Mouse (Mus musculus) embryonic facial prominence, embryonic 14.5 days (tissue): Measurements from ENCODE around the gene Gm3045. TPM values are rescaled to one million over a fixed set of nuclear protein-coding genes. Genes with fewer than 3 reads are reported as not detected.

ENCODE experiments used
- ATAC-seq: fragments of 200-750 bp; cut with Nextera tagmentation; 2 replicates; pipeline ENCODE4 v1.8.0; 2017; ENCODE audit warnings: low read depth, moderate number of reproducible peaks, moderate TSS enrichment
- DNase-seq: peaks from one replicate; pipeline ENCODE4 v3.0.0-alpha.2; 2015; ENCODE audit warnings: low spot score
- H3K27ac ChIP-seq: fragments of 300-500 bp; sonication (generic); replicated peaks from 2 replicates; pipeline ENCODE4 v1.5.1; 2014; ENCODE audit warnings: low read depth, mild to moderate bottlenecking, low read length, moderate library complexity
- H3K27me3 ChIP-seq: fragments of 300-500 bp; sonication (generic); replicated peaks from 2 replicates; pipeline ENCODE4 v1.6.1; 2014; ENCODE audit warnings: low read length; ENCODE audit not compliant: control insufficient read depth, insufficient read depth
- H3K36me3 ChIP-seq: fragments of 300-500 bp; sonication (generic); 2 replicates; pipeline ENCODE4 v1.6.1; 2014; ENCODE audit warnings: low read length, mixed read lengths; ENCODE audit not compliant: control insufficient read depth, insufficient read depth
- H3K4me1 ChIP-seq: fragments of 300-500 bp; sonication (generic); 2 replicates; pipeline ENCODE4 v1.6.1; 2014; ENCODE audit warnings: antibody characterized with exemption, low read length; ENCODE audit not compliant: control insufficient read depth, insufficient read depth
- H3K4me2 ChIP-seq: fragments of 300-500 bp; sonication (generic); 2 replicates; pipeline ENCODE4 v1.6.1; 2014; ENCODE audit warnings: low read depth, mild to moderate bottlenecking, low read length, moderate library complexity, mixed read lengths
- H3K4me3 ChIP-seq: fragments of 300-500 bp; sonication (generic); 2 replicates; pipeline ENCODE4 v1.5.1; 2014; ENCODE audit warnings: low read depth, mild to moderate bottlenecking, low read length
- H3K9ac ChIP-seq: fragments of 300-500 bp; sonication (generic); 2 replicates; pipeline ENCODE4 v1.6.1; 2014; ENCODE audit warnings: low read depth, mild to moderate bottlenecking, low read length, moderate library complexity, mixed read lengths
- H3K9me3 ChIP-seq: fragments of 300-500 bp; sonication (generic); 2 replicates; pipeline ENCODE4 v1.6.1; 2016; ENCODE audit warnings: low read length; ENCODE audit not compliant: control insufficient read depth
- WGBS: fragments of 180-500 bp; shearing (Covaris S2); extraction: QIAGEN DNeasy Blood & Tissue Kit; methylation state at CpG from one replicate; pipeline ENCODE4 v1.1.7; 2014; 5-methylcytosine and 5-hydroxymethylcytosine counted together
- polyA plus RNA-seq: library from polyadenylated mRNA; unstranded; fragments of >200 nt; fragmentation: Nextera tagmentation; extraction: Ambion mirVana; gene quantifications from 2 replicates; pipeline ENCODE4 v1.2.1, GENCODE M21; 2014

Gm3045 gene
- polyA plus RNA-seq, 1 experiment from 2014 or later = not detected

DNA sequence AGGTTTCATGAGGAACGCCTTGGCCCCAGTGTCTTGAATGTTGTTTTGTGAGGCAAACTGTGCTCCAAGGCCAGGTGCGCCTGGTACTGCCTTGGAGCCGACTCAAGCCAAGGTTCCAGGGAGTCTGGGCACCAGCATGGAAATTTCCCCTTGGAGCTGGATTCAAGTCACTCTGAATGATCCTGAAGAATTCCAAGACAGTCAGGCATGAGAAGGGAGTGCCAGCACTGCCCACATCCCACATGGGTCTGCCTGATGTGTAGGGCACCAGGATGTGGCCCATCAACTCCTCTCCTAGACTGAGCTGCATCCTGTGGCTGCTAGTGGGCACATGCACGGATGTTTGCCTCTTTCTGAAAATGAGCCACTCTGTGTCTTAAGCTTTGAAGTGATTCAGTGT is 42.1 kb downstream of the Gm3045 start:
- H3K27me3 ChIP-seq = no peaks in the 10 kb centered on the region
- 87% methylated on average over 4 of the region's 4 CpGs for WGBS
- H3K4me1 ChIP-seq = no peaks in the 10 kb centered on the region
- H3K4me3 ChIP-seq = no peak overlapping the region
- DNase-seq (no peak), ATAC-seq (no peak)
- no peak overlapping the region for H3K27ac ChIP-seq
- no peaks in the 10 kb centered on the region for H3K9me3 ChIP-seq
- no peak overlapping the region for H3K4me2 ChIP-seq
- H3K36me3 ChIP-seq = no peaks in the 10 kb centered on the region
- H3K9ac ChIP-seq = no peak overlapping the region

DNA sequence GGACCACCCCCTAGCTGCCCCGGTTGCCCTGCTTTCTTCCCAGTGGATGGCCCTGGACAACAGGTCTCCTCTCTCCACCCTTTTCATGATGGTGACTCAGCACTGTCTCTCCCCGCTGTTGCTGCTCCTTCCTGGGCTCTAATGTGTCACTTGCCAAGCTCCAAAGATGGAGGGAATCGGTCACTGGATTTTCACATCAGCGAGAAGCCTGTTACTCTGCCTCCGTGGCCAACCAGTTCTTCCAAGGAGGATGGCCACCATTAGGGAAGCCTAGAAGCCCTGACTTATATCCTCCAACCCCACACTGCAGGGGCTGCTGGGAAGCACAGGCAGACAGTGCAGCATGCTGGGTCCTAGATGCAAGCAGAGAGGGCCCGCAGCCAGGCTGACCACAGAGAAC is 44.8 kb downstream of the Gm3045 start:
- Histone ChIP-seq H3K27me3 (no peaks in the 10 kb centered on the region), H3K4me2 (no peak overlapping the region), H3K9me3 (no peaks in the 10 kb centered on the region), H3K27ac (no peak overlapping the region), H3K4me1 (no peaks in the 10 kb centered on the region), H3K4me3 (no peak overlapping the region), H3K9ac (no peak overlapping the region), H3K36me3 (no peaks in the 10 kb centered on the region)
- no peak for ATAC-seq
- 80% methylated on average over 6 of the region's 6 CpGs for whole genome bisulfite sequencing
- no peak for DNase-seq

DNA sequence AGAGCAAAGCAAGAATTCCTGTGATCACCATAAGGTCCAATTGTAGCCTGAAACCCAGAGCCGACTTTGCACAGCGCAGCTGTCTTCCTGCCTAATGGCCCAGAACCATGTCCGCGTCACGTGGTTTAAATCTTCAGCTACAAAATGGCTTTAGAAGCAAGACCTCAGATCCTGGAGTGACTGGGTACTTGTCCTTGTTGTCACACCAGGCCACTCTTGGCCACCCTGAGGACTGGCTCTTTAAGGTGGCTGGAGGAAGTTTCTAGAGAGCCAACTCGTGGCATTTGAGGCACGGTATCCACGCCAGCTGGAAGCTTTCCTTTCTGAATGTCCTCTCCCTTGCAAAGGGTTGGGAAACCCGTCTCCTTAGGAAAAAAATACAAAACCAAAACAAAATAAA is 45.6 kb downstream of the Gm3045 start:
- Histone ChIP-seq H3K9ac (no peak overlapping the region), H3K4me3 (no peak overlapping the region), H3K36me3 (no peaks in the 10 kb centered on the region), H3K27ac (no peak overlapping the region), H3K27me3 (no peaks in the 10 kb centered on the region), H3K9me3 (no peaks in the 10 kb centered on the region), H3K4me1 (0 out of 2 replicates have a peak, but pooled peaks cover 2% of the 10 kb centered on the region), H3K4me2 (no peak overlapping the region)
- DNase-seq = peak; percentile 37
- 56% methylated on average over 9 of the region's 9 CpGs for WGBS
- no peak for ATAC-seq

DNA sequence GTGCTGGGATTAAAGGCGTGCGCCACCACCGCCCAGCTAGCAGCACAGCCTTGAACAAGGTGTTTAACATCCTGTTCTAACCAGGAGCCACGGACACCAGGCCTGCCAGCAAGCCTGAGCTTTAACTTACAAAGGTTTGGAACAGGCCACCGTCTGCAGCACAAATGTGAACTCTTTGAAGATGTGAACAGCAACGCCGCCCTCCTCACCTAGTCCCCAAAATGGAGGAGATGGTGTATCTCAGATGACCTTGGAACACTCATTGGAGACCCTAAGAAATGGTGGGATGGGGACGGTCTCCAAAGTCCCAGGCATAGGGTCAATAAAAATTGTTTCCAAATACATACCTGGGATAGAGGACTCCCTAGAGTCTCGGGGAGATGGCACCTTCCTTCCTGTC is 46.3 kb downstream of the Gm3045 start:
- DNase-seq (no peak), ATAC-seq (no peak)
- Histone ChIP-seq H3K4me2 (no peak overlapping the region), H3K9me3 (no peaks in the 10 kb centered on the region), H3K4me3 (no peak overlapping the region), H3K4me1 (0 out of 2 replicates have a peak, but pooled peaks cover 4% of the 10 kb centered on the region), H3K36me3 (no peaks in the 10 kb centered on the region), H3K27ac (no peak overlapping the region), H3K9ac (no peak overlapping the region), H3K27me3 (no peaks in the 10 kb centered on the region)
- 87% methylated on average over 9 of the region's 9 CpGs for WGBS

DNA sequence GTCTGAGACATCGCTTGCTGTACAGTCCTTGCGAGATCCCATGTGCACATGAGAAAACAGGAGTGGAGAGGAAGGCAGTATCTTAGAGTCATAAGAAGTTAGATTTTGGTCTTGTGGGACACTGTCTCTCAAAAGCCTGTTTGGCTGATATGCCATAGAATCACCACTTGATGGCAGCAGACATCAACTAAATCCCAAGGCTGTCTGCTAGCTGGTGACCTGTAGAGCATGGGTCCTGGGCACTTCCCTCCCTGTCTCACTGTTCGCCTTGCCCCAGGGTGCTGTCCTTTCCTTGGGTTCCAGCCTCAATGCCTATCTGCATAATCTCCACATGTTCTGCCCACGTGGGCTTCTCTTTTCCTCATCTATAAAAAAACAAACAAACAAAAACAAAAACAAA is 49.0 kb downstream of the Gm3045 start:
- Histone ChIP-seq H3K4me3 (no peak overlapping the region), H3K4me2 (no peak overlapping the region), H3K9me3 (no peaks in the 10 kb centered on the region), H3K27me3 (no peaks in the 10 kb centered on the region), H3K27ac (no peak overlapping the region), H3K4me1 (0 out of 2 replicates have a peak, but pooled peaks cover 4% of the 10 kb centered on the region), H3K36me3 (no peaks in the 10 kb centered on the region), H3K9ac (no peak overlapping the region)
- WGBS = 21% methylated on average over 4 of the region's 4 CpGs
- DNase-seq (peak; percentile 81), ATAC-seq (peak; percentile 63; the same call in 1 of the 2 replicates)

DNA sequence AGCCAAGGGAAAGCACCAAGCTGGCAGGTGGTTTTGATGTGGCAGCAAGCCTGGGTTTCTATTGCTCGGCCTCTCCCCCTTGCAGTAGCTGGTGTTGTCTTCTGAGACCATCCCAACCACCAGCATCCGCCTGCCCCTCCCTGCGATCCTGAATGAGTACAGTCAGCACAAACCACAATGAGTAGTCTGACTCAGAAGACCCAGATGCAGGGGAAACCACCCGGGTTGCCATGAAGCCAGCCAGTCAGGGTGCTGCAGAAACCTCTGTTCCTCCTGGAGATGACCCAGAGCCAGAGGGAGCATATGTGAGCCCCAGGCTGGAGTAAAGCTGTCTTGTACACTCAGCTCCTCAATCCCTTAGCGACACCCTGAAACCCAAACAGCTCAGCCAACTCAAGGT is 50.4 kb downstream of the Gm3045 start:
- 50% methylated on average over 5 of the region's 5 CpGs for WGBS
- ATAC-seq = no peak

DNA sequence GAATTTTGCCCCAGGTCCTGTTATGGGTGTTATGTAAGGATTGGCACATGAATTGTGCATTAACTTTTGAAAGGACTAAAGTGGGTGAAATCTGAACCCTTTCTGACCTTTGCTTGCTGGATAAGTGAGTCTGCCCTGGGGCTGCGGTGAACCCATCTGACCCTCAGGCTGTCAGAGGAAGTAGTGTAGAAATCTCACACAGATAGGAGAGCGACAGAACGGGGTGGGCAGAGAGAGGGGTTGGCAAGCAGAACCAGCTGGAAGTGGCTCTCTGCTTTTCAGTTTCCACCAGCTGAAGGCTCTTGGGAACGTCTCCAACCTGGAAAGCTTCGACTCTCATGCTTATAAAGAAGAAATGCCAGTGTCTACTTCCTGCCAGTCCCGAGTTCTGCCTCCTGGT is 50.9 kb downstream of the Gm3045 start:
- H3K4me1 ChIP-seq = 0 out of 2 replicates have a peak, but pooled peaks cover 4% of the 10 kb centered on the region
- DNase-seq (no peak), ATAC-seq (no peak)
- H3K9me3 ChIP-seq = no peaks in the 10 kb centered on the region
- H3K4me2 ChIP-seq = no peak overlapping the region
- H3K4me3 ChIP-seq = no peak overlapping the region
- H3K27me3 ChIP-seq = no peaks in the 10 kb centered on the region
- WGBS = 19% methylated on average over 6 of the region's 6 CpGs
- no peak overlapping the region for H3K27ac ChIP-seq
- H3K9ac ChIP-seq = no peak overlapping the region
- H3K36me3 ChIP-seq = no peaks in the 10 kb centered on the region

More for the DNA sequence above, 50.4 kb downstream of the Gm3045 start:
- Histone ChIP-seq H3K4me3 (no peak overlapping the region), H3K9me3 (no peaks in the 10 kb centered on the region), H3K9ac (no peak overlapping the region), H3K4me2 (no peak overlapping the region), H3K4me1 (0 out of 2 replicates have a peak, but pooled peaks cover 4% of the 10 kb centered on the region), H3K27ac (no peak overlapping the region), H3K36me3 (no peaks in the 10 kb centered on the region), H3K27me3 (no peaks in the 10 kb centered on the region)
- peak; percentile 35 for DNase-seq

DNA sequence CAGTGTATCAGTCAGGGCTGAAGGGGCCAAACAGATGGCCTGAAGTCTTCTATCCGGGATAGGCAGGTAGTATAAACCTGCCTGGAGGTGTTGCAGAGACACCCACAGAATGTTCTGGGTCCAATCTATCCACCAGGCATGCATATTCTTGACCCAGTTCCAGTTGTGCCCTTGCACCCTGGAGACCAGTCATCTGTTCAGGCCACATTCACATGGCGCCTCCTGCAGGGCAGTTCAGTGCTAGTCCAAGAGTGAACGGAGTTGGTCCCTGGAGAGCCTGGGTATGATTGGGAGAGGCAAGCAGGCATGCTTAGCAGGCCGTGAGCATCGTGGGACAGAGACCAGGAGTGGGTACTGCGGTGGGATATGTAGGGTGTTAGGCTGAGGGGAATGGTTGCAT is 51.6 kb downstream of the Gm3045 start:
- no peak for ATAC-seq
- 81% methylated on average over 6 of the region's 6 CpGs for WGBS

DNA sequence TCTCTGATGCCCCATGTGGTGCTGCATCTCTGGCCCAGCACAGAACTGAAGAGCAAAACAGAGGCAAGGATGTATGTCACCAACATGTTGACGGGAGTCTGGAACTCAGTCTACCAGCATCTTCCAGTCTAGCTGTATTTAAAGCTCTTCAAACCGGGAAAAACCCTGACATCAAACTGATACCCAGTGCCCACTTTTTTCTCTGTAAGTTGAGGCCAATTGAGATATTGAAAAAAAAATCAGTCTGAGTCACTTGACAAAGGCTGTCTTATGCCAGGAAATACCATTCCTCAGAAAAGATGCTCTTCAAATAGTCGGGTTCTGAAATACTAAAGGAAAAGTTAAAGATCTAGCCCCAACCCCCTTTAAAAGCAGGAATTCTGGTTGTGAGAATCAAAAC is 55.8 kb downstream of the Gm3045 start, which contains the start of gene Il9:
Il9 (minus strand) TSS at position 101 of the 400 bp plus-strand sequence.
- 0 out of 2 replicates have a peak, but pooled peaks cover under 1% of the 10 kb centered on the region for H3K4me1 ChIP-seq
- H3K27me3 ChIP-seq = no peaks in the 10 kb centered on the region
- no peak within 1 kb of the TSS for H3K9ac ChIP-seq
- DNase-seq (no peak), ATAC-seq (no peak)
- 74% methylated on average over 3 of the region's 3 CpGs for WGBS
- no peaks in the 10 kb centered on the region for H3K9me3 ChIP-seq
- no peak within 1 kb of the TSS for H3K4me2 ChIP-seq
- no peak within 1 kb of the TSS for H3K27ac ChIP-seq
- no peak within 1 kb of the TSS for H3K4me3 ChIP-seq
- no peaks in the 10 kb centered on the region for H3K36me3 ChIP-seq

More for the DNA sequence above, 51.6 kb downstream of the Gm3045 start:
- DNase-seq = no peak
- Histone ChIP-seq H3K4me1 (0 out of 2 replicates have a peak, but pooled peaks cover 4% of the 10 kb centered on the region), H3K27me3 (no peaks in the 10 kb centered on the region), H3K9me3 (no peaks in the 10 kb centered on the region), H3K4me3 (no peak overlapping the region), H3K4me2 (no peak overlapping the region), H3K36me3 (no peaks in the 10 kb centered on the region), H3K27ac (no peak overlapping the region), H3K9ac (no peak overlapping the region)
